Mouse (Mus musculus) bone marrow macrophage, adult 2 months (primary cell): ENCODE results near the gene Basp1.

ENCODE experiments used
- CTCF ChIP-seq: IDR thresholded peaks from 2 replicates; pipeline ENCODE4 v1.5.1; 2012; ENCODE audit warnings: low read depth, mild to moderate bottlenecking, low read length, moderate library complexity
- POLR2A ChIP-seq: IDR thresholded peaks from 2 replicates; pipeline ENCODE4 v1.6.1; 2012; ENCODE audit warnings: mild to moderate bottlenecking, low read depth, low read length, borderline replicate concordance

- no peak for TF ChIP-seq POLR2A
- TF ChIP-seq CTCF = no peak
Measured at GRCm38 (mm10) chr15:25363636-25364035, 49.9 kb downstream of the Basp1 start.
